Comparison of ENCODE assay signal across 11 mouse cellular contexts in genomic region chr1:52653366-52653765, GRCm38 (mm10). TPM values are rescaled to one million over a fixed set of nuclear protein-coding genes. Genes with fewer than 3 reads are reported as not detected.
DNase-seq lines count a peak whose midpoint lies in the region; ATAC-seq and TF ChIP-seq lines count a peak whose summit lies in the region.
"Had no signal": no experiment of that assay in that cellular context is flagged by ENCODE, and none has a peak within 500 bp of the region (broad histone marks: within the 10 kb centered on the region; RNA-seq: fewer than 3 reads in every experiment).

No protein-coding gene starts in this region.

- ATAC-seq in liver, embryonic 11.5 days (replicated peaks; ENCODE audit: low FRiP score): no peak
- ATAC-seq in hindbrain, postnatal 0 days: no peak
- ATAC-seq: hindbrain, embryonic 16.5 days had no signal

- no peak overlapping the region for H3K4me2 ChIP-seq in liver, embryonic 11.5 days
- no peak overlapping the region for H3K4me2 ChIP-seq in hindbrain, postnatal 0 days (ENCODE audit: low read depth, low read length)
- H3K4me2 ChIP-seq: lung, embryonic 15.5 days had no signal

- 85% methylated on average over 1 of the region's 1 CpGs for WGBS in liver, adult 2 months
- WGBS in liver, embryonic 11.5 days: 52% methylated on average over 1 of the region's 1 CpGs
- WGBS in embryonic facial prominence, embryonic 10.5 days: 58% methylated on average over 1 of the region's 1 CpGs
- 95% methylated on average over 1 of the region's 1 CpGs for WGBS in hindbrain, postnatal 0 days

- H3K4me1 ChIP-seq in liver, adult 2 months (ENCODE audit: control insufficient read depth, insufficient read depth, low read length): no peaks in the 10 kb centered on the region
- H3K4me1 ChIP-seq in liver, embryonic 11.5 days (replicated peaks; ENCODE audit: control insufficient read depth, insufficient read depth, low read length): no peaks in the 10 kb centered on the region
- peaks cover 13% of the 10 kb centered on the region for H3K4me1 ChIP-seq in embryonic facial prominence, embryonic 10.5 days
- H3K4me1 ChIP-seq in hindbrain, postnatal 0 days (ENCODE audit: insufficient read depth, low read length): no peaks in the 10 kb centered on the region

- H3K9ac ChIP-seq in liver, adult 2 months (ENCODE audit: low read depth, low read length): no peak overlapping the region
- H3K9ac ChIP-seq in liver, embryonic 11.5 days (ENCODE audit: low read depth, low read length): no peak overlapping the region
- H3K9ac ChIP-seq in hindbrain, postnatal 0 days (replicated peaks; ENCODE audit: low read length): no peak overlapping the region
- H3K9ac ChIP-seq: lung, embryonic 15.5 days had no signal

- no peaks in the 10 kb centered on the region for H3K79me2 ChIP-seq in liver, adult 2 months (ENCODE audit: control insufficient read depth, insufficient read depth, low read length)

- no peak overlapping the region for H3K27ac ChIP-seq in liver, adult 2 months (replicated peaks; ENCODE audit: insufficient read depth, low read depth, low read length)
- H3K27ac ChIP-seq in liver, embryonic 11.5 days (ENCODE audit: low read depth, low read length): no peak overlapping the region
- peak overlapping the region; percentile 40 for H3K27ac ChIP-seq in embryonic facial prominence, embryonic 10.5 days (replicated peaks)
- H3K27ac ChIP-seq in hindbrain, postnatal 0 days: no peak overlapping the region
- H3K27ac ChIP-seq: lung, embryonic 15.5 days had no signal

- TF ChIP-seq CTCF in liver, adult 2 months (IDR thresholded peaks at IDR 0.05; ENCODE audit: low read depth, low read length): no peak
- TF ChIP-seq CTCF in hindbrain, postnatal 0 days (IDR thresholded peaks at IDR 0.05; ENCODE audit: low read depth): no peak

- peak; percentile 21 for DNase-seq in liver, adult 2 months (ENCODE audit: extremely low read depth, low read depth, low spot score)
- no peak for DNase-seq in liver, embryonic 11.5 days (ENCODE audit: low spot score)
- peak; percentile 29 to 60 for DNase-seq in CD8-positive naive resting alpha-beta T cell, adult 2 months (ENCODE audit: low read depth in 2 of 2, low spot score in 2 of 2)
- no peak for DNase-seq in embryonic facial prominence, embryonic 10.5 days (ENCODE audit: low spot score)
- DNase-seq in naive thymus-derived CD4-positive, alpha-beta T cell, adult 2 months (ENCODE audit: low read depth): peak; percentile 83
- DNase-seq in adrenal gland, postnatal 36 days: no peak
- DNase-seq in hindbrain, postnatal 0 days (ENCODE audit: low spot score): no peak
- DNase-seq: spleen, adult 18-20 months; thymus, adult 2 months had no signal

- no peak overlapping the region for H3K4me3 ChIP-seq in liver, adult 2 months (ENCODE audit: insufficient read depth, low read depth, low read length)
- H3K4me3 ChIP-seq in liver, embryonic 11.5 days (ENCODE audit: low read depth, low read length): no peak overlapping the region
- no peak overlapping the region for H3K4me3 ChIP-seq in embryonic facial prominence, embryonic 10.5 days
- no peak overlapping the region for H3K4me3 ChIP-seq in hindbrain, postnatal 0 days (ENCODE audit: low read length)
- H3K4me3 ChIP-seq: lung, embryonic 15.5 days had no signal

- TF ChIP-seq POLR2A in liver, adult 2 months (IDR thresholded peaks at IDR 0.05; ENCODE audit: extremely low read depth, insufficient read depth, low read length): no peak

- no peaks in the 10 kb centered on the region for H3K27me3 ChIP-seq in liver, adult 2 months (ENCODE audit: control insufficient read depth, insufficient read depth, low read length)
- H3K27me3 ChIP-seq in liver, embryonic 11.5 days (replicated peaks; ENCODE audit: control insufficient read depth, insufficient read depth, low read length): no peaks in the 10 kb centered on the region
- H3K27me3 ChIP-seq in embryonic facial prominence, embryonic 10.5 days (replicated peaks; ENCODE audit: low read depth, poor library complexity, severe bottlenecking): no peaks in the 10 kb centered on the region
- no peaks in the 10 kb centered on the region for H3K27me3 ChIP-seq in hindbrain, postnatal 0 days (ENCODE audit: insufficient read depth, low read length)
- H3K27me3 ChIP-seq: lung, embryonic 15.5 days had no signal

- H3K36me3 ChIP-seq in liver, adult 2 months (ENCODE audit: control insufficient read depth, insufficient read depth, low read length): no peaks in the 10 kb centered on the region
- H3K36me3 ChIP-seq in liver, embryonic 11.5 days (ENCODE audit: control insufficient read depth, insufficient read depth, low read length): no peaks in the 10 kb centered on the region; the same call in 1 of the 2 replicates
- H3K36me3 ChIP-seq in embryonic facial prominence, embryonic 10.5 days (replicated peaks): peaks cover 38% of the 10 kb centered on the region
- 0 out of 2 replicates have a peak, but pooled peaks cover 3% of the 10 kb centered on the region for H3K36me3 ChIP-seq in hindbrain, postnatal 0 days (ENCODE audit: insufficient read depth, low read length)

- no peaks in the 10 kb centered on the region for H3K9me3 ChIP-seq in liver, embryonic 11.5 days (ENCODE audit: control insufficient read depth, low read length)
- no peaks in the 10 kb centered on the region for H3K9me3 ChIP-seq in embryonic facial prominence, embryonic 10.5 days
- no peaks in the 10 kb centered on the region for H3K9me3 ChIP-seq in hindbrain, postnatal 0 days (ENCODE audit: low read length)
- H3K9me3 ChIP-seq: lung, embryonic 15.5 days had no signal

RNA-seq across cellular contexts. Expression of gene Nemp2, which starts 22.9 kb away (rescaled TPM):
- 1.1 and 1.3 TPM in 2 replicates for total RNA-seq in liver, adult 2 months (2014; rRNA removed)
- 0.30 and 0.70 TPM in 2 replicates for polyA plus RNA-seq in liver, adult 2 months (2012; rRNA removed)
- 5.2 and 5.8 TPM in 2 replicates for polyA plus RNA-seq in liver, embryonic 11.5 days (2014; fragmentation: Nextera tagmentation; extraction: Ambion mirVana)
- polyA plus RNA-seq in embryonic facial prominence, embryonic 10.5 days (2016; fragmentation: Nextera tagmentation; extraction: Ambion mirVana): 9.3 and 9.4 TPM in 2 replicates
- total RNA-seq in adrenal gland, postnatal 36 days (2021): 1 to 10 TPM; 1.7 to 2.7 TPM
- 9.6 and 15.4 TPM in 2 replicates for total RNA-seq in hindbrain, postnatal 0 days (2014; rRNA removed)
- 4.4 and 4.5 TPM in 2 replicates for polyA plus RNA-seq in hindbrain, postnatal 0 days (2015; fragmentation: Nextera tagmentation; extraction: Ambion mirVana)

Comparison
In these comparisons a context has a peak if more than half of its experiments do, and no peak if none do; other contexts are left out.
1. DNase-seq: peak in liver, adult 2 months (single experiment), CD8-positive naive resting alpha-beta T cell, adult 2 months (2 of 2) and naive thymus-derived CD4-positive, alpha-beta T cell, adult 2 months (single experiment); none in liver, embryonic 11.5 days (single experiment), embryonic facial prominence, embryonic 10.5 days (single experiment), adrenal gland, postnatal 36 days (0 of 2) and hindbrain, postnatal 0 days (single experiment).